Mouse (Mus musculus): Measurements from ENCODE around the gene Hck.
A peak's percentile ranks its signal among the peaks of the same experiment; 100 is the strongest.

DNA sequence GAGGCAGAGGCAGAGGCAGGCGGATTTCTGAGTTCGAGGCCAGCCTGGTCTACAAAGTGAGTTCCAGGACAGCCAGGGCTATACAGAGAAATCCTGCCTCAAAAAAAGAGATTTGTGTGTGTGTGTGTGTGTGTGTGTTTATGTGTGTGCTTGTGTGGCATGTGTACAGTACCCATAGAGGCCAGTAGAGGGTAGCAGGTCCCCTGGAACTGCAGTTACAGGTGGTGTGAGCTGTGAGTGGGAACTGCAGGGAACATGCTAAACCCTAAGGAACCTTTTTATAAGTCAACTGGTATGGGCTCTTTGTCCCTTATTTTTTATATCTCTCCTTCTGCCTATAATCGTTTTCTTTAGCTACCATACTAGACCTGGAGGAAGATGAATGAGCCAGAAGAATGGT, 49.0 kb downstream of the Hck start:
- TF ChIP-seq CTCF (IDR thresholded peaks at IDR 0.05; ENCODE audit: low read depth, low read length) (peak; percentile 66), POLR2A (IDR thresholded peaks at IDR 0.05; ENCODE audit: insufficient read depth, low read length) (no peak), EP300 (IDR thresholded peaks at IDR 0.05; ENCODE audit: insufficient read depth, low read depth, low read length) (no peak)
